ENCODE assay signal across 8 mouse cellular contexts in genomic region chr13:12503238-12503751, GRCm38 (mm10). TPM values are rescaled to one million over a fixed set of nuclear protein-coding genes. Genes with fewer than 3 reads are reported as not detected.
DNase-seq lines count a peak whose midpoint lies in the region; ATAC-seq lines count a peak whose summit lies in the region.

No protein-coding gene starts in this region.

- no peaks in the 10 kb centered on the region for H3K36me3 ChIP-seq in hindbrain, embryonic 11.5 days (ENCODE audit: control insufficient read depth, insufficient read depth, low read length)

- intact Hi-C loops in left cerebral cortex, postnatal 4 days (cut with DNase I): no loop called here

- ATAC-seq in hindbrain, embryonic 11.5 days (ENCODE audit: low FRiP score): peak; percentile 82
- ATAC-seq in megakaryocyte-erythroid progenitor cell, adult 5-6 weeks (replicated peaks; ENCODE audit: low FRiP score, low TSS enrichment, poor library complexity, severe bottlenecking): no peak

- no peak overlapping the region for H3K4me2 ChIP-seq in hindbrain, embryonic 11.5 days (replicated peaks; ENCODE audit: low read depth, low read length)

- H3K4me3 ChIP-seq in hindbrain, embryonic 11.5 days (ENCODE audit: low read depth, low read length): no peak overlapping the region

- H3K9me3 ChIP-seq in hindbrain, embryonic 11.5 days (ENCODE audit: control insufficient read depth, low read length): no peaks in the 10 kb centered on the region

- 34% methylated on average over 11 of the region's 11 CpGs for WGBS in hindbrain, embryonic 11.5 days

- no peaks in the 10 kb centered on the region for H3K4me1 ChIP-seq in hindbrain, embryonic 11.5 days (replicated peaks; ENCODE audit: control insufficient read depth, insufficient read depth, low read length)

- no peaks in the 10 kb centered on the region for H3K27me3 ChIP-seq in hindbrain, embryonic 11.5 days (ENCODE audit: control insufficient read depth, insufficient read depth, low read length)

- H3K9ac ChIP-seq in hindbrain, embryonic 11.5 days (ENCODE audit: low read depth, low read length): no peak overlapping the region

- H3K27ac ChIP-seq in hindbrain, embryonic 11.5 days (ENCODE audit: low read depth, low read length): no peak overlapping the region; the same call in none of the 2 replicates

- DNase-seq in A20 (ENCODE audit: low read depth, low spot score) (peak; percentile 37), ZHBTc4 (ENCODE audit: low read depth, low spot score) (peak; percentile 46)
- DNase-seq in hindbrain, embryonic 11.5 days (ENCODE audit: low spot score): peak; percentile 45
- peak; percentile 43 for DNase-seq in neural tube, embryonic 10.5 days (ENCODE audit: extremely low spot score, low spot score)
- no peak for DNase-seq in yolk sac, embryonic 10.5 days (ENCODE audit: low spot score)
- no peak for DNase-seq in left cerebral cortex, postnatal 4 days
- no peak for DNase-seq in kidney, postnatal 36 days

RNA-seq across cellular contexts. Expression of gene Edaradd, which starts 16.9 kb away (rescaled TPM):
- 0.82 and 0.91 TPM in 2 replicates for polyA plus RNA-seq in hindbrain, embryonic 11.5 days (2014; fragmentation: Nextera tagmentation; extraction: Ambion mirVana)
- 1 to 10 TPM; 2.6 to 3.4 TPM for total RNA-seq in left cerebral cortex, postnatal 4 days (2021)
- total RNA-seq in megakaryocyte-erythroid progenitor cell, adult 5-6 weeks (2014; fragmentation: Nextera tagmentation): 0.07 TPM in 1 of 2 replicates, not detected in the other
- total RNA-seq in megakaryocyte-erythroid progenitor cell, adult 5-6 weeks (2017): not detected in 2 replicates

RNA-seq across cellular contexts. Expression of gene Lgals8, which starts 38.6 kb away (rescaled TPM):
- polyA plus RNA-seq in hindbrain, embryonic 11.5 days (2014; fragmentation: Nextera tagmentation; extraction: Ambion mirVana): 12.2 and 12.3 TPM in 2 replicates
- total RNA-seq in left cerebral cortex, postnatal 4 days (2021): 10 to 100 TPM; 27.8 to 30.4 TPM
- total RNA-seq in megakaryocyte-erythroid progenitor cell, adult 5-6 weeks (2014; fragmentation: Nextera tagmentation): 23.0 and 39.7 TPM in 2 replicates
- 21.7 and 50.3 TPM in 2 replicates for total RNA-seq in megakaryocyte-erythroid progenitor cell, adult 5-6 weeks (2017)

Comparison
In these comparisons a context has a peak if more than half of its experiments do, and no peak if none do; other contexts are left out.
1. DNase-seq: peak in A20 (single experiment), ZHBTc4 (single experiment), hindbrain, embryonic 11.5 days (single experiment) and neural tube, embryonic 10.5 days (single experiment); none in yolk sac, embryonic 10.5 days (single experiment), left cerebral cortex, postnatal 4 days (single experiment) and kidney, postnatal 36 days (0 of 2).